ENCODE assay signal across 8 mouse cellular contexts in the genomic region with DNA sequence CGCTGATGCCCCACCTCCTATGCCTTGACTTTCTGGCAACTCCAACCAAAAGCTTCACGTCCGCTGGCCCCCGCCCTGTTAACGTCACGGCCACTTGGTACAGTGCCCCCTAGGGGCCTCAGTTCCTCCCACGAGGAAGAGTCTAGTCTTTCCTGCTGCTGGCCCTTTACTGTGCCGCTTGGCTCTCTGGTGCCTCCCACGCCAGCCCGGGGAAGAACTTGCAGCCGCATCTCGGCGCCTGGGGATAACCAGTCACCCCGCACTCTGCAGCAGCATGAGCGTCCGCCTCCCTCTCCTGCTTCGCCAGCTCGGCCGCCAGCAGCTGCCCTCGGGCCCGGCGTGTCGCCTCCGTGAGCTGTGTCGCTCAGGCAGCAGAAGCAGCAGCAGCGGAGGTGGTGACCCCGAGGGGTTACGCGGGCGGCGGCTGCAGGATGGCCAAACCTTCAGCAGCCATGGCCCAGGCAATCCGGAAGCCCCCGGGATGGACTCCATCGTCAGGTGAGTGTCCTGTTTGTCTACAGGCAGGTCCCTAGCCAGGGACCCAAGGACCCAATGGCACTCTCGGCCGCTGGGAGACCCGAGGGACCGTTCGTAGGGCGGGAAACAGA. TPM values are rescaled to one million over a fixed set of nuclear protein-coding genes. Genes with fewer than 3 reads are reported as not detected.
DNase-seq lines count a peak whose midpoint lies in the region; ATAC-seq and TF ChIP-seq lines count a peak whose summit lies in the region.

Gene Mthfd1l (plus strand): TSS at position 138 of the 608 bp plus-strand sequence.

- peaks cover 5% of the 10 kb centered on the region; the same call in 1 of the 2 replicates for H3K4me1 ChIP-seq in hindbrain, embryonic 11.5 days (replicated peaks; ENCODE audit: control insufficient read depth, insufficient read depth, low read length)
- peaks cover 6% of the 10 kb centered on the region; the same call in 1 of the 2 replicates for H3K4me1 ChIP-seq in lung, postnatal 0 days (ENCODE audit: insufficient read depth, low read depth, low read length)

- H3K27ac ChIP-seq in hindbrain, embryonic 11.5 days (ENCODE audit: low read depth, low read length), result peak within 1 kb of the TSS; percentile 77
- H3K27ac ChIP-seq in lung, postnatal 0 days (ENCODE audit: low read length), result peak within 1 kb of the TSS; percentile 92

- peak; percentile 89 for ATAC-seq in hindbrain, embryonic 11.5 days (ENCODE audit: low FRiP score)
- ATAC-seq in lung, postnatal 0 days, result peak; percentile 88

- H3K4me2 ChIP-seq in hindbrain, embryonic 11.5 days (replicated peaks; ENCODE audit: low read depth, low read length), result peak within 1 kb of the TSS; percentile 87
- peak within 1 kb of the TSS; percentile 99 for H3K4me2 ChIP-seq in lung, postnatal 0 days (replicated peaks; ENCODE audit: low read depth, low read length)

- H3K36me3 ChIP-seq in hindbrain, embryonic 11.5 days (ENCODE audit: control insufficient read depth, insufficient read depth, low read length), result no peaks in the 10 kb centered on the region
- H3K36me3 ChIP-seq in lung, postnatal 0 days (ENCODE audit: insufficient read depth, low read length), result no peaks in the 10 kb centered on the region

- DNase-seq in NIH3T3 (ENCODE audit: low read depth), result peak; percentile 94
- DNase-seq in cerebellum, postnatal 10 days, result peak; percentile 92
- DNase-seq in frontal cortex, postnatal 10 days (ENCODE audit: low spot score in 2 of 2), result peak; percentile 79 to 84
- peak; percentile 87 for DNase-seq in hindbrain, embryonic 11.5 days (ENCODE audit: low spot score)
- peak; percentile 80 to 83 for DNase-seq in layer of hippocampus, postnatal 10 days (ENCODE audit: low spot score in 2 of 2)
- peak; percentile 94 for DNase-seq in lung, postnatal 0 days (ENCODE audit: low spot score)
- peak; percentile 52 for DNase-seq in ovary, postnatal 10 days (ENCODE audit: low spot score)
- DNase-seq in thymus, postnatal 0 days (ENCODE audit: low spot score), result peak; percentile 88

- H3K9ac ChIP-seq in hindbrain, embryonic 11.5 days (ENCODE audit: low read depth, low read length), result peak within 1 kb of the TSS; percentile 81
- H3K9ac ChIP-seq in lung, postnatal 0 days (replicated peaks; ENCODE audit: low read depth), result peak within 1 kb of the TSS; percentile 35

- no peaks in the 10 kb centered on the region for H3K27me3 ChIP-seq in hindbrain, embryonic 11.5 days (ENCODE audit: control insufficient read depth, insufficient read depth, low read length)
- no peaks in the 10 kb centered on the region for H3K27me3 ChIP-seq in lung, postnatal 0 days (replicated peaks; ENCODE audit: insufficient read depth, low read length)

- 0% methylated on average over 36 of the region's 40 CpGs for whole genome bisulfite sequencing in hindbrain, embryonic 11.5 days
- under 1% methylated on average over 39 of the region's 40 CpGs for whole genome bisulfite sequencing in lung, postnatal 0 days

- no peaks in the 10 kb centered on the region for H3K9me3 ChIP-seq in hindbrain, embryonic 11.5 days (ENCODE audit: control insufficient read depth, low read length)
- H3K9me3 ChIP-seq in lung, postnatal 0 days (ENCODE audit: low read length), result no peaks in the 10 kb centered on the region

- peak; percentile 88 for TF ChIP-seq CTCF in lung, postnatal 0 days (IDR thresholded peaks at IDR 0.05)

- TF ChIP-seq EP300 in lung, postnatal 0 days (IDR thresholded peaks at IDR 0.05), result no peak

- peak within 1 kb of the TSS; percentile 72 for H3K4me3 ChIP-seq in hindbrain, embryonic 11.5 days (ENCODE audit: low read depth, low read length)
- peak within 1 kb of the TSS; percentile 61 for H3K4me3 ChIP-seq in lung, postnatal 0 days (ENCODE audit: low read depth, low read length)

RNA-seq across cellular contexts. Expression of gene Mthfd1l, which starts in this region (rescaled TPM):
- 10.4 and 11.0 TPM in 2 replicates for polyA plus RNA-seq in hindbrain, embryonic 11.5 days (2014; fragmentation: Nextera tagmentation; extraction: Ambion mirVana)
- 10 to 100 TPM; 13.4 to 14.4 TPM for total RNA-seq in layer of hippocampus, postnatal 10 days (2021)
- polyA plus RNA-seq in lung, postnatal 0 days (2015; fragmentation: Nextera tagmentation; extraction: Ambion mirVana), result 3.0 and 3.7 TPM in 2 replicates
- polyA plus RNA-seq in thymus, postnatal 0 days (2015; fragmentation: Nextera tagmentation; extraction: Ambion mirVana), result 17.4 and 18.4 TPM in 2 replicates

Comparison
In these comparisons a context has a peak if more than half of its experiments do, and no peak if none do; other contexts are left out.
1. Peak in every context shown above with its lines: DNase-seq, ATAC-seq, H3K4me3 ChIP-seq and H3K27ac ChIP-seq.